Mouse (Mus musculus) embryonic facial prominence, embryonic 10.5 days (tissue): ENCODE results near the gene Sh2d5. TPM values are rescaled to one million over a fixed set of nuclear protein-coding genes. Genes with fewer than 3 reads are reported as not detected.
A peak's percentile ranks its signal among the peaks of the same experiment; 100 is the strongest.

Experiments used
- DNase-seq: peaks from one replicate; pipeline ENCODE4 v3.0.0-alpha.2; 2017; ENCODE audit warnings: low spot score
- H3K27ac ChIP-seq: fragments of 300-500 bp; sonication (generic); replicated peaks from 2 replicates; pipeline ENCODE4 v1.5.1; 2016; ENCODE audit warnings: mild to moderate bottlenecking
- H3K27me3 ChIP-seq: fragments of 300-500 bp; sonication (generic); replicated peaks from 2 replicates; pipeline ENCODE4 v1.6.1; 2016; ENCODE audit warnings: low read depth, mild to moderate bottlenecking; ENCODE audit not compliant: poor library complexity, severe bottlenecking
- H3K36me3 ChIP-seq: fragments of 300-500 bp; sonication (generic); replicated peaks from 2 replicates; pipeline ENCODE4 v1.6.1; 2016; ENCODE audit warnings: mild to moderate bottlenecking, moderate library complexity
- H3K4me1 ChIP-seq: fragments of 300-500 bp; sonication (generic); 2 replicates; pipeline ENCODE4 v1.6.1; 2016
- H3K4me3 ChIP-seq: fragments of 300-500 bp; sonication (generic); 2 replicates; pipeline ENCODE4 v1.5.1; 2016; ENCODE audit warnings: mild to moderate bottlenecking, moderate library complexity
- H3K9me3 ChIP-seq: fragments of 300-500 bp; sonication (generic); 2 replicates; pipeline ENCODE4 v1.6.1; 2016; ENCODE audit warnings: mild to moderate bottlenecking
- WGBS: fragments of 180-500 bp; shearing (Covaris S2); methylation state at CpG from one replicate; pipeline ENCODE4 v1.1.7; 2016; 5-methylcytosine and 5-hydroxymethylcytosine counted together
- polyA plus RNA-seq: library from polyadenylated mRNA; unstranded; fragments of >200 nt; fragmentation: Nextera tagmentation; extraction: Ambion mirVana; gene quantifications from 2 replicates; pipeline ENCODE4 v1.2.1, GENCODE M21; 2016

The Sh2d5 gene
- polyA plus RNA-seq, 1 experiment from 2014 or later: 2.4 TPM

DNA sequence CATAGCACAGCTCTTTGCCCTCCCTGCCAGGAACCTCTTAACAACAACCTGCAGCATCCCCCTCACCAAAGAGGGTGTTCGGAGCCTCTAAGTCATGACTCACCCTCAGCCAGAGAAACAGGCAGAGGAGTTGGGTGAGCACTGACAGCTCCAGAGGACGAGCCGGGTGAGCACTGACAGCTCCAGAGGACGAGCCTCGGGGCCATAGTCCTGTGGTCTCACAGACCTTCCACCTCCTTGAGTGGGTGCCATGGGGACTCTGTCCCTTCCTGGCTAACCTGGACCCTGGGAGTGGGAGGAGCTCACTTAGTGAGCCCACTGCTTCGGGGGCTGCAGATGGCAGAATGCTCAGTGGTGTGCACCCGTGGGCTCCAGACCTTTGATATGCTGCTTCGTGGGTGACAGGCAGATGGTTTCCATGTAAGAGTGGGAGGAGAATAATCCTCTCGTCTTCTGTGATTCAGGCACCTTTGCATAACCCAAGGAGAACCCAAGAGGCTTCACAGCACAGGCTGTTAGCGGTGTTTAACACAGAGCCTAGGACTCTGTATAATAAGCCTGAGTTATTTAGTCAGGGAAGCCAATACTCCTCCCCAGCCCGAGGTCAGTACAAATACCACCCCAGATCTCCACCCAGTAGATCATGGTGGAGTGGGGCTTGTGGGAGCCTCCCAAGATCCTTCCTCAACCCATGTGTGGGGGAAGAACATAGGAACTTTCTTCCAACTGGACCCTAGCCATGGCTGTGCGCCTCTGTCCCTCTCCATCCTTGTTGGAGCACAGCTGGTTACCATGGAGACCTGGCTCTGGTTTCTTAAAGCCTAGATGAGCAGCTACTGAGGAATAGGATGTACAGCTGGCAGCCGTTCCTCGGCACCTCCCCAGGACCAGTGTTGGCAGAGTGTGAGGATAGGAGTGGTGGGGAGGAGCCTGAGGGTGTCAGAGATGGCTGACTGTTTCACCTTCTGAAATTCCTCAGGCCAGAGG, 22.1 kb downstream of the Sh2d5 start:
- H3K36me3 ChIP-seq: no peaks in the 10 kb centered on the region
- 77% methylated on average over 14 of the region's 14 CpGs for WGBS
- H3K9me3 ChIP-seq: no peaks in the 10 kb centered on the region
- 0 out of 2 replicates have a peak, but pooled peaks cover under 1% of the 10 kb centered on the region for H3K27me3 ChIP-seq
- H3K27ac ChIP-seq: no peak overlapping the region
- DNase-seq: no peak
- H3K4me1 ChIP-seq: no peaks in the 10 kb centered on the region
- no peak overlapping the region for H3K4me3 ChIP-seq

DNA sequence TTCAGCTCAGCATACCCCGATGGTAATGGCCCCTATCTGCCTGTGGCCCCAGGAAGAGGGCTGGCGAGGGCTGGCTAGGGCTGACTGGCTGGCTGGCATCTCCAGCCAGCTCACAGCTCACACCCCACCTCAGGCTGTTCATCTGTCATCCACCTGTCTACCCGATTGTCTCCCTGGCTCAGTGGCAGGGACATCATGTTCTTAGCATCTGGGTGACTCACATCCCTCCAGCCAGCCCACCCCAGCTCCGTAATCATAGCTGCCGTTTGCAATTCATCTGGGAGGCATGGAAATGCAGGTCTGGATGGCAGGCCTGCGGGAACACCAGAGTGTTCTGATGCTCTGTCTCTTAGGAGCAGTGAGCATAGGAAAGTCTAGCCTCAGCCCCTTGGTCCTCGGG, 28.1 kb downstream of the Sh2d5 start:
- H3K4me3 ChIP-seq: no peak overlapping the region
- 74% methylated on average over 7 of the region's 7 CpGs for WGBS
- 0 out of 2 replicates have a peak, but pooled peaks cover 9% of the 10 kb centered on the region for H3K27me3 ChIP-seq
- no peaks in the 10 kb centered on the region for H3K4me1 ChIP-seq
- no peak for DNase-seq
- no peak overlapping the region for H3K27ac ChIP-seq
- no peaks in the 10 kb centered on the region for H3K9me3 ChIP-seq
- H3K36me3 ChIP-seq: no peaks in the 10 kb centered on the region

DNA sequence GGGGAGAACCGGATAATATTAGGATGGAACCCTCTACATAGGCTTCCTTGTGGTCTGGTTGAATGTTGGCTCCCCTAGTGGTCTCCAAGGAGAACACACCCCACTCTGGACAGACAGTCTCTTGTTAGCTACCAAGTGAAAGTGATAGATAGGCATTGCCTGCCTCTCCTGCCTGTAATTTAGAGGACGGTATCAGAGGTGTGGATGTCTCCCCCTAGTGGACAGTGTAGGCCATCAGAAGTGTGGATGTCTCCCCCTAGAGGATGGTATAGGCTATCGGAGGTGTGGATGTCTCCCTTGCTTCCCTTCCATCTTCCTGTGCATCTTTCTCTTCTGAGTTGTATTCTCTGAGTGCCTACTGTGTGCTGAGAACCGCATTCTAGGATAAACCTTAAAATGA, 32.6 kb downstream of the Sh2d5 start:
- WGBS: 23% methylated on average over 4 of the region's 4 CpGs
- Histone ChIP-seq H3K9me3 (0 out of 2 replicates have a peak, but pooled peaks cover 5% of the 10 kb centered on the region), H3K4me3 (no peak overlapping the region), H3K27me3 (0 out of 2 replicates have a peak, but pooled peaks cover 3% of the 10 kb centered on the region), H3K4me1 (no peaks in the 10 kb centered on the region), H3K36me3 (no peaks in the 10 kb centered on the region), H3K27ac (no peak overlapping the region)
- peak; percentile 78 for DNase-seq

DNA sequence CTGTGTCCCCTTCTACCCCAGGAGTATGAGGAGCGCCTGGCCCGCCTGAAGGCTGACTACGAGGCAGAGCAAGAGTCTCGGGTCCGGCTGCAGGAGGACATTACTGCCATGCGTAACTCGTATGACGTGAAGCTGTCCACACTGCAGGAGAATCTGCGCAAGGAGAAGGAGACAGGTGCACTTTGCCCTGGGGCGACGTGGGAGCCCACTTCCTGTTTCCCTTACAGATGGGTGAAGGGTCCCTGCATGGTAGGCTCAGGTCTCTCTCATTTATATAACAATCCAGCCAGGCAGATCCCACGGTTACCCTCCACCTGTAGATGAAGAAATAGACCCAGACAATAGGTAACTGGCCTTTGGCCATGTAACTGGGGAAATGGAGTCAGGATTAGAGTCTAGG, 36.2 kb downstream of the Sh2d5 start:
- Histone ChIP-seq H3K4me3 (no peak overlapping the region), H3K4me1 (no peaks in the 10 kb centered on the region; the same call in 1 of the 2 replicates), H3K9me3 (0 out of 2 replicates have a peak, but pooled peaks cover 5% of the 10 kb centered on the region), H3K27ac (no peak overlapping the region), H3K36me3 (no peaks in the 10 kb centered on the region), H3K27me3 (no peaks in the 10 kb centered on the region)
- DNase-seq: no peak
- 92% methylated on average over 12 of the region's 12 CpGs for WGBS

DNA sequence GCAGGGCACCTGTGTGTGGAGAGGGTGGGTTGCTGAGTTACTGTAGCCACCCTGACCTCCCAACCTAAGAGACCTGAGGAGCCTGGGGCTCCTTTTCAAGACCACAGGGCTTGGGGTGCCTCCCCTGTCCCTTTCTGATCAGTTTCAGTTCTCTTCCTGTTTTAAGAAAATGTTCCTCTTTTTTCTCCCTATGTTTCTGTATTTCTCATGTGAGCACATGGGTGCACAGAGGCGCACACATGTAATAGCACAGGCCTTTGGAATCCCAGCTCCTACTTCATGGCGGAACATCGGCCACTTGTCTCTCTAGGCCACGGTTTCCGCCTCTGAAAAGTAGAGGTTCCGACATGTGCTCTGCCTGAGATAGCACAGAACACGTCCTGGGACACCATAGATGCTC, 38.5 kb downstream of the Sh2d5 start:
- Histone ChIP-seq H3K27ac (no peak overlapping the region), H3K4me1 (no peaks in the 10 kb centered on the region; the same call in 1 of the 2 replicates), H3K36me3 (no peaks in the 10 kb centered on the region), H3K27me3 (no peaks in the 10 kb centered on the region), H3K9me3 (0 out of 2 replicates have a peak, but pooled peaks cover 5% of the 10 kb centered on the region), H3K4me3 (no peak overlapping the region)
- no peak for DNase-seq
- WGBS: 85% methylated on average over 7 of the region's 7 CpGs

DNA sequence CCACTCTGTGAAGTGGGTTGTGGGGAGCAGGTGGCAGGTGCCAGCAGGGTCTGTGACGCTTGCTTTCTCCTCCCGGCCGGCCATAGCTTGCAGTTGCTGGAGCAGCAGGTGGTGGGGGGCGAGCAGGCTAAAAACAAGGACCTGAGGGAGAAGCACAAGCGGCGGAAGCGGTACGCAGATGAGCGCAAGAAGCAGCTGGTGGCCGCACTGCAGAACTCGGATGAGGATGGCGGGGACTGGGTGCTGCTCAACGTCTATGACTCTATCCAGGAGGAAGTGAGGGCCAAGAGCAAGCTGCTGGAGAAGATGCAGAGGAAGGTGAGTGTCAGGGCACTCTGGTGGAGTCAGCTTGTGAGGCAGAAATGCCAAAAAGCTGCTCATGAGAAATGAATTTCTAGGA, 41.8 kb downstream of the Sh2d5 start:
- Histone ChIP-seq H3K36me3 (no peaks in the 10 kb centered on the region), H3K27me3 (no peaks in the 10 kb centered on the region), H3K4me3 (no peak overlapping the region), H3K27ac (no peak overlapping the region), H3K4me1 (no peaks in the 10 kb centered on the region; the same call in 1 of the 2 replicates), H3K9me3 (no peaks in the 10 kb centered on the region)
- WGBS: 90% methylated on average over 13 of the region's 13 CpGs
- no peak for DNase-seq

DNA sequence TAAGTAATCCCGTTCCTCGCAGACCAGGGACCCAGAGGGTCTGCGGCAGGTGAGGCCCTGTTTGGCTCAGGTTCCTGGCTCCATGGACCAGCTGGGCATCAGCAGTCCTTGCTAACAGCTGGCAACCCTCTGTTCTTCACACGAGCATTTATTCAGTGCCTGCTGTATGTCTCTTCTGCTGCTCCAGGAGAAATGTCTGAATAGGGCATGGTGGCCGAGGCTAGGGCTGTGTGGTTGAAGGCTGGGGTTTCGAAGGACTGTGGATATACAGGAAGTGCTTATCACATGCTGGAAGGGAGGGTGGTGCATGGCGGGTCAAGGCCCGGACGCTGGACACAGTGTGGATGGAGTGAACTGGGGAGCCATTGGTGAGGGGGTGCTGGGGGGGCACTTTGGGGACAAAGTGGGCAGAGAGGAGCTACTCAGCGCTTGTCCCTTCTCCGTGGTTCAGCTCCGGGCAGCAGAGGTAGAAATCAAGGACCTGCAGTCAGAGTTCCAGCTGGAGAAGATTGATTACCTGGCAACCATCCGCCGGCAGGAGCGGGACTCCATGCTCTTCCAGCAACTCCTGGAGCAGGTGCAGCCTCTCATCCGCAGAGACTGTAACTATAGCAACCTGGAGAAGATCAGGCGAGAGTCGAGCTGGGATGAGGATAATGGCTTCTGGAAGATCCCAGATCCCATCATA, 43.2 kb downstream of the Sh2d5 start:
- no peaks in the 10 kb centered on the region; the same call in 1 of the 2 replicates for H3K4me1 ChIP-seq
- no peaks in the 10 kb centered on the region for H3K27me3 ChIP-seq
- no peak for DNase-seq
- WGBS: 87% methylated on average over 18 of the region's 18 CpGs
- no peak overlapping the region for H3K27ac ChIP-seq
- H3K36me3 ChIP-seq: no peaks in the 10 kb centered on the region
- no peak overlapping the region for H3K4me3 ChIP-seq
- H3K9me3 ChIP-seq: no peaks in the 10 kb centered on the region

DNA sequence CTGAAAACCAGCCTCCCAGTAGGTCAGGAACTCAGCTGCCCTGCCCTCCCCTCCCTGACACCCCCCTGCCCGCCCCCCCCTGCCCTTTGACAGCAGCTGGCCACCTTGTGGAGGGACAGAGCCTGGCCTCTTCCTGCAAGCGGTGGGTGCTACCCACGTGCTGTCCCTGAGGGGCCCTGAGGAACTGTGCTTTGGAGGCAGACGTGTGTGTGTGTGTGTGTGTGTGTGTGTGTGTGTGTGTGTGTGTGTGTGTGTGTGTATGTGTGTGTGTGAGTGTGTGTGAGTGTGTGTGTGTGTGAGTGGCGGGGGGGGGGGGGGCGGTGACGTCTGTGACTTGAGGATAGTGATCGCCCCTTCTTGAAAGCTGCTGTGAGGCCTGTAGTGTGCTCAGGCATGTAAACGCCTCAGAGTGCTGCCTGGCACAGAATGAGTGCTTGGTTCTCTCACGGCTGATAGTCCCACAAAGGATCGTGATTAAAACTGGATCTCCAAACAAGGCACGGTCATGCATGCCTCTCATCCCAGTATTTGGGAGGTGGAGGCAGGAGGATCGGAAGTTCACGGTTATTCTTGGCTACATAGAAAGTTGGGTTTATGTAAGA, 43.8 kb downstream of the Sh2d5 start:
- no peaks in the 10 kb centered on the region for H3K9me3 ChIP-seq
- H3K4me1 ChIP-seq: no peaks in the 10 kb centered on the region; the same call in 1 of the 2 replicates
- WGBS: 80% methylated on average over 11 of the region's 14 CpGs
- no peaks in the 10 kb centered on the region for H3K36me3 ChIP-seq
- DNase-seq: no peak
- H3K27ac ChIP-seq: no peak overlapping the region
- H3K27me3 ChIP-seq: no peaks in the 10 kb centered on the region
- H3K4me3 ChIP-seq: no peak overlapping the region

DNA sequence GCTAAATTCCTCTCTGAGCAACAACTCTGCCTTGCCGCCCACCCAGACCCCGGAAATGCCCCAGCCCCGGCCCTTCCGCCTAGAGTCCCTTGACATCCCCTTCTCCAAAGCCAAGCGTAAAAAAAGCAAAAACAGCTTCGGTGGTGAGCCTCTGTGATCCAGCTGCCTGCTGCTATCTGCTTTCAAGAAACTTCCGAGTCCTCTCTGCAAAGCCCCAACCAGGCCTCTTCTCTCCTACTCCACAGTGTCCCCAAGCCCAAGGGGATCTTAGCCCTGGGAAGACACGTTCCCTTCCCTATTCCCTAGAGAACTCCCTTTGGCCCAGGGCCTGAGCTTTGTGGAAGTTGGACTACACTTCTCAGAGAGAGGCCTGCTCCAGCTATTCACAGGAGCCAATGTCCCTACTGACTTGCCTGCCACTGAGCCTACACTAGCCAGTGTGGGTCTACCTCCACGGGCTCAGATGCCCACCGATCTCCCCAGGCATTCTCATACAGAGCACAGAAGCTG, 51.1 kb downstream of the Sh2d5 start:
- WGBS: 89% methylated on average over 10 of the region's 10 CpGs
- Histone ChIP-seq H3K27ac (no peak overlapping the region), H3K36me3 (peaks cover under 1% of the 10 kb centered on the region), H3K4me1 (peaks cover 26% of the 10 kb centered on the region), H3K4me3 (no peak overlapping the region), H3K27me3 (no peaks in the 10 kb centered on the region), H3K9me3 (no peaks in the 10 kb centered on the region)
- no peak for DNase-seq

DNA sequence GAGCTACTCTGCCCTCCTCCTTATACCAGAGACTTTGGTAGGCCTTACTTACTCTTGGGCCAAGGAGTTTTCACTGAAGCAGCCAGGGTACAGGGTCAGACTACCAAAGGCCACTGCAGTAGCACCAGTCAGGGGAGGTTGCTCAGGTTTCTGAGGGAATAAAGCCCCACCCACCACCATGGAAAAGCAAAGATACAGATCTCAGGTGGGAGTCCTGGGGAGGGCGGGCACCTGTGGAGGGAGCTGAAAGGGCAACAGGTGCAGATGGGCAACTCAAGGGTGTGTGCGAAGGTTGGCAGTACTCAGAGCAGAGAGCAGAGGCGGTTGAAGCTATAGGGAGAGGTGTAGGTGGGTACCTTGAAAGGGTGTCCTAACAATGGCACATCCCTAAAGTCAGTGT, 52.8 kb downstream of the Sh2d5 start:
- peaks cover 30% of the 10 kb centered on the region for H3K4me1 ChIP-seq
- no peak overlapping the region for H3K27ac ChIP-seq
- WGBS: 89% methylated on average over 3 of the region's 3 CpGs
- peaks cover 18% of the 10 kb centered on the region for H3K36me3 ChIP-seq
- H3K27me3 ChIP-seq: no peaks in the 10 kb centered on the region
- H3K9me3 ChIP-seq: no peaks in the 10 kb centered on the region
- peak overlapping the region; percentile 94 for H3K4me3 ChIP-seq
- DNase-seq: no peak

DNA sequence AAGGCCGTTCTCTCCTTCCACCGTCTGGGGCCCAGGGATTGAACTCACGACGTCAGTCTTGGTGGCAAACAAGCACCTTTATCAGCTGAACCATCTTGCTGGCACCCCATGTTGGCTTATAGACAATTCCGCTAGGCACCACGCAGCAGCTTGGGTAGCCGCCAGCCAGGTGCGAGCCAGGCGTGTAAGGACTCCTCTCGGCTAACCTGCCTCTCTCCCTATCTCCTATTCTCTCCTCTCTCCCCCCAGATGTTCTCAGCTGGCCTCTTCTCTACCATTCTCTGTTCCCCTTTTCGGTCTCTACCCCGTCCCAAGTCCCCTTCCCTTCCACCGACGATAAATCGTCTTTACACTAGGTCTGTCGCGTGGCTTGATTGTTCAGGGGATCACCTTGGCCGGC, 53.5 kb downstream of the Sh2d5 start:
- WGBS: 18% methylated on average over 18 of the region's 18 CpGs
- H3K36me3 ChIP-seq: peaks cover 25% of the 10 kb centered on the region
- H3K4me3 ChIP-seq: peak overlapping the region; percentile 94
- H3K27ac ChIP-seq: peak overlapping the region; percentile 89
- no peaks in the 10 kb centered on the region for H3K27me3 ChIP-seq
- H3K4me1 ChIP-seq: peaks cover 30% of the 10 kb centered on the region
- no peak for DNase-seq
- H3K9me3 ChIP-seq: no peaks in the 10 kb centered on the region
